Mouse (Mus musculus) v-Abl transformed pro-B cells (cell line): Measurements from ENCODE around the gene Dffa.

Source experiments
- in situ Hi-C, 2 experiments: fragments of 400-800 bp; cut with MboI; formaldehyde crosslinking; loops; one replicate each; pipeline ENCODE4 v1.15.1; 2025; ENCODE audit not compliant: unreplicated experiment in 2 of 2

Gene Dffa

GRCm38 (mm10) chr4:149136982-149137770 is 33.2 kb downstream of the Dffa start, which contains the start of gene Cenps:
Cenps (minus strand) TSS chr4:149137629.
- in situ Hi-C loops = loop anchor here (5.0 to 25.0 kb wide), 4 partner anchors 60 to 975 kb away; partner anchors contain the start of genes Slc2a5 (in 1 of the 2) and Ube4b (in 1 of the 2)

GRCm38 (mm10) chr4:149138515-149138914 is 34.6 kb downstream of the Dffa start:
- in situ Hi-C loops = loop anchor here (5.0 to 25.0 kb wide), 4 partner anchors 61 to 974 kb away; partner anchors contain the start of genes Slc2a5 (in 1 of the 2) and Ube4b (in 1 of the 2)

DNA sequence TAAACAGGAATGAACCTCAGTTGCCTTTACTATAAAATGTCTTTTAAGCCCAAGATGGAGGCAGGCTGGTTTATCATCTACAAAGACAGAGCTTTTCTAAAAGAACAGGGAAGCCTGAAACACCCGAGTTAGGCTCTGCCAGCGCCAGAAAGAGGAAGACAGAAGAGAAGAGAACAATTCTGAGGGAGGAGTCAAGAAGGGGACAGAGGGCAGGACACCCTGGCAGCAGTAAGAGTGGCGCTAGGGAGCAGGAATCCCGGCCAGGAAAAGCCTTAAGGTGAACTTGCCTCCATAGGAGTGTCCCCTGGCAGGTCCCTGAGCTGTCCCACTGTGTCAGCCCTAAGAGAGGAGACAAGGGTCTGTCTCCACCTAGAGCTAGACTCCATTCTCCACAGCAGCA is 39.6 kb downstream of the Dffa start:
- in situ Hi-C loops = loop anchor here (5.0 to 25.0 kb wide), 10 partner anchors 161 to 969 kb away; partner anchors contain the start of genes Kif1b (in 1 of the 2), Rbp7 (in 1 of the 2), Slc2a5 (in 1 of the 2) and Ube4b (in 1 of the 2)

- in situ Hi-C loops = loop anchor here (5.0 to 25.0 kb wide), 10 partner anchors 160 to 968 kb away; partner anchors contain the start of genes Kif1b (in 1 of the 2), Rbp7 (in 1 of the 2), Slc2a5 (in 1 of the 2) and Ube4b (in 1 of the 2)
These were observed 40.5 kb downstream of the Dffa start for GRCm38 (mm10) chr4:149144459-149144858.

DNA sequence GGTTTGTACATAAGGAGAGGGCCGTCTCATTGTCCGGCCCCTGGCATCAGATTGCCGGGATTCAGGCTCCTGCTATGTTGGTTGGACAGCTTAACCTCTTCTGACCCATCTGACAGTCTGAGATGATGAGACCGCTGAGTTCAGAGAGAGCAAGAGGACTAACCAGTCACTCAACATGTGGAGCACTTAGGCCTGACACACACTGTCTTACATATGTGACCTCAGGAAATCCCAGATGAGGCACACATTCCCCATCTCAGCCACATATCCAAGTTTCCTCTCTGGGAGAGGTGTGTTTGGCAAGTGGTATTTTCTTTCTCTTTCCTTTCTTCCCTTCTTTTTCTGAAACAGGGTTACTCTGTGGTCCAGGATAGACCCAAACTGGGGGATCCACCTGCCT is 41.2 kb downstream of the Dffa start:
- in situ Hi-C loops = loop anchor here (10.0 to 25.0 kb wide), 7 partner anchors 160 to 967 kb away; partner anchors contain the start of genes Kif1b (in 1 of the 2), Rbp7 (in 1 of the 2), Slc2a5 (in 1 of the 2) and Ube4b (in 1 of the 2)

GRCm38 (mm10) chr4:149147528-149147927 is 43.6 kb downstream of the Dffa start:
- in situ Hi-C loops = loop anchor here (10.0 to 25.0 kb wide), 7 partner anchors 157 to 965 kb away; partner anchors contain the start of genes Kif1b (in 1 of the 2), Rbp7 (in 1 of the 2), Slc2a5 (in 1 of the 2) and Ube4b (in 1 of the 2)

- in situ Hi-C loops = loop anchor here (10.0 to 25.0 kb wide), 7 partner anchors 157 to 964 kb away; partner anchors contain the start of genes Kif1b (in 1 of the 2), Rbp7 (in 1 of the 2), Slc2a5 (in 1 of the 2) and Ube4b (in 1 of the 2)
These were observed 44.1 kb downstream of the Dffa start for GRCm38 (mm10) chr4:149148084-149148483.

DNA sequence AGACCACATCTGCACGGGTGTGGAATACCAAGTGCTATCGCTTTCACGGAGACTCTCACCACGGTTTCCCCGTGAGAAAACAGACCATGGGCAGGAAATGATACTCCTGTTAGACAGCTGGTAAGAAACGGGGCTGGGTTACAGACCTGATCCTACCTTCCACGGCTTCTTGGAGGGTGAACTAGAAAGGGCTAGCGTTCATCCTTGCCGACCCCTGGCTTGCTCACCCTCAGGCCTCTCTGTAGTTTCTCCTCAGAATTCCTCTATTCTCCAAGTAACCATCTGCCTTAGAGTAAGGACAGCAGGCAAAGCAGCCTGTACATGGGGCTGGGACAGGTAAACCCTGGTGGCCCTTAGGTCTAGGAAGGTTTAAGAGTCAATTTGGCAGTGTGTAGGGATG is 45.2 kb downstream of the Dffa start:
- in situ Hi-C loops = loop anchor here (10.0 to 25.0 kb wide), 7 partner anchors 156 to 963 kb away; partner anchors contain the start of genes Kif1b (in 1 of the 2), Rbp7 (in 1 of the 2), Slc2a5 (in 1 of the 2) and Ube4b (in 1 of the 2)

GRCm38 (mm10) chr4:149149611-149150010 is 45.7 kb downstream of the Dffa start:
- in situ Hi-C loops = loop anchor here (5.0 to 25.0 kb wide), 8 partner anchors 155 to 963 kb away; partner anchors contain the start of genes Kif1b (in 1 of the 2), Rbp7 (in 1 of the 2), Slc2a5 (in 1 of the 2) and Ube4b (in 1 of the 2)

GRCm38 (mm10) chr4:149150256-149150655 is 46.3 kb downstream of the Dffa start:
- in situ Hi-C loops = loop anchor here in 1 of 2 experiments (5.0 kb wide), 1 partner anchor 397 kb away; no protein-coding TSS in a partner anchor

DNA sequence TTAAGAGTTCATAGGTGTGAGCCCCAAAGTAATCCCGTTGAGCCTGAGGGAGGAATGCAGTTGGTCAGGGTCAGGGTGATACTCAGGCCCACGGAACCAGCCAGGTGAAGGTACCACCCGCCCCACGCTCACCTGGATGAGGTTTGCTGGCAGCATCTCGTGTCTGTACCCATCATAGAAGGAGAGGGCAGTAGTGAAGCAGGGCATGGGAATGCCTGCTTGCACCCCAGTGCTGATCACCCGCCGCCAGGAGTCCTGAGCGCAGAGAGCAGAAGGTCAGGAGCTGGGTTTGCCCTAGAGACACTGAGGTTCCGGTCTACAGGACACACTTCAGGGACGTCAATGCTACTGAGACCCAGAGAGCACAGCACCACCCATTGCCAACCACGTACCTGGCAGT is 46.8 kb downstream of the Dffa start:
- in situ Hi-C loops = loop anchor here in 1 of 2 experiments (5.0 kb wide), 1 partner anchor 397 kb away; no protein-coding TSS in a partner anchor

DNA sequence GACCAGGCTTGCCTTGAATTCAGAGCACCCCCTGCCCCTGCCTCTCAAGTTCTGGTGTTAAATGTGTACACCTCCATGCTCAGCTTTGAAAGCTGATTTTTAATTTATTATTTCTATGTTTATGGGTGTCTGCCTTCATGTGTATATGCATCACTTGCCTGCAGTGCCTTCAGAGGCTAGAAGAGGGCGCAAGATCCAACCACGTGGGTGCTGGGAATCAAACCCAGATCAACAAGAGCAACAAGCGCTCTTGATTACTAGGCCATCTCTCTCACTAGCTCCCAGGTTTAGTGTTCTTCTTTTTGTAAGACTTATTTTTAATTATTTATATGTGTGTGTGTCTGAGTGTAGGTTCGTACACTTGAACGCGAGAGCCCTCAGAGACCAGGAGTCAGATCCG is 50.9 kb downstream of the Dffa start:
- in situ Hi-C loops = loop anchor here in 1 of 2 experiments (5.0 kb wide), 1 partner anchor 392 kb away; no protein-coding TSS in a partner anchor

- in situ Hi-C loops = no loop called here
These were observed 51.8 kb downstream of the Dffa start for GRCm38 (mm10) chr4:149155711-149156110.

- in situ Hi-C loops = no loop called here
These were observed 53.5 kb downstream of the Dffa start for GRCm38 (mm10) chr4:149157415-149157973.

GRCm38 (mm10) chr4:149159203-149159602 is 55.3 kb downstream of the Dffa start:
- in situ Hi-C loops = no loop called here

GRCm38 (mm10) chr4:149159891-149160290 is 55.9 kb downstream of the Dffa start:
- in situ Hi-C loops = no loop called here

DNA sequence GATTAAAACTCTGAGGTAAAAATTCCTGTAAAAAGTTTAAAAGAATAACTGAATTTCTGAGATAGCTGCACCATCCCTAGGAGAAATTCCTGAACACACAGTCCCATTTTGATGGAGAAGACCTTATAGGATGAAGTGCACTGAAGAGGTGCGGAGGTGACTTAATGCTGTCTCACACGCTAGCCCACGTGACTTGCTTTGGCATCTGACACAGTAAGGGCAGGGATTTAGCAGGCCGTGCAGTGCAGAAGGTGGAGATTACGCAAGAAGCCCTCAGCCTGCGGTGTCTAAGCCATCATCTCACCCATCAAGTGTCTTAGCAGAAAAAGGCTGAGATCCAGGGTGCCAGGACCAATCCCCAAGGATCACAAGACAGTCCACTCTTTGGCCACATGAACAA is 57.2 kb downstream of the Dffa start:
- in situ Hi-C loops = no loop called here

DNA sequence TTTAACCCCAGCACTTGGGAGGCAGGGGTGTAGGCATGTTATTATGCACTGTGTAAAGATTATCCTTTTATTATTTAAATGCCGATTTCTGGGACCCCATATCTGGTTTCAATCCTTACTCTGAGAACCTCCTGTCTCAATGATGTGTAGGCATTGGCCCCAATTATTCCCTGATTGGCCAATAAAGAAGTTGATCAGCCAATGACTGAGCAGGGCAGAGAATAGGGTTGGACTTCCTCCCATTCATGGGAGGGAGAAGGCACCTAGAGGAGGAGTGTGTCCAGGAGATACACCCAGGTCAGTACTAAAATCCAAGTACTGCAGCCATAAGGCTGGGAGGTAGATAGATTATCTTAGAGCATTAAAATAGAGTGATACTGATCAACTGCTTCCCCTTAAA is 59.2 kb downstream of the Dffa start:
- in situ Hi-C loops = no loop called here

- in situ Hi-C loops = no loop called here
These were observed 60.2 kb downstream of the Dffa start for GRCm38 (mm10) chr4:149164150-149164549.

GRCm38 (mm10) chr4:149166215-149166946 is 62.4 kb downstream of the Dffa start, which contains the start of gene Pgd:
Pgd (minus strand) TSS chr4:149166771.
- in situ Hi-C loops = no loop called here
